Mouse (Mus musculus) neutrophil, adult 65 days (primary cell): ENCODE data around the gene Palld. TPM values are rescaled to one million over a fixed set of nuclear protein-coding genes. Genes with fewer than 3 reads are reported as not detected.

ENCODE experiments used
- total RNA-seq: library from RNA; stranded (reverse); gene quantifications from 2 replicates; pipeline ENCODE4 v1.2.4, GENCODE M21; 2023

Gene Palld
- total RNA-seq, result 0.63 and 0.98 TPM in 2 replicates

DNA sequence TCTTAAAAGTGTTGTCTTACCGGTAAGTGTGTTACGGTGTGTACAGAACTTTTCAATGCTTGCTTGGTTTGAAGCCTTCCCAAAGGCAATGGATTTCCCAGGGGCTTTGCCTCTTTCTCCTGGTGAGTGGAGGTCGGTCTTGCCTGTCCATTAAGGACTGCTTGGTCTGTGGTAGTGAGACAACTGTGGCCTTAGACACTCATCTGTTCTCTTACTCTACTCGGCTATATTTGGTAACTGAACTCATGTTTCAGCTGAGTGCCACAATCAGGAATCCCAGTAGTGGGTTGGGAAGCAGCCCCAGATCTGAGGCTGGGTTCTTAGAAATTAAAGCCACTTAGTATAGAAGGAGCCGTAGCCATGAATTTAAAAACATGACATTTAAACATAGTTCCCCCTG lies at the start of gene Palld:
Gene Palld, minus strand, starts transcription at position 170 of the 400 bp plus-strand sequence.

DNA sequence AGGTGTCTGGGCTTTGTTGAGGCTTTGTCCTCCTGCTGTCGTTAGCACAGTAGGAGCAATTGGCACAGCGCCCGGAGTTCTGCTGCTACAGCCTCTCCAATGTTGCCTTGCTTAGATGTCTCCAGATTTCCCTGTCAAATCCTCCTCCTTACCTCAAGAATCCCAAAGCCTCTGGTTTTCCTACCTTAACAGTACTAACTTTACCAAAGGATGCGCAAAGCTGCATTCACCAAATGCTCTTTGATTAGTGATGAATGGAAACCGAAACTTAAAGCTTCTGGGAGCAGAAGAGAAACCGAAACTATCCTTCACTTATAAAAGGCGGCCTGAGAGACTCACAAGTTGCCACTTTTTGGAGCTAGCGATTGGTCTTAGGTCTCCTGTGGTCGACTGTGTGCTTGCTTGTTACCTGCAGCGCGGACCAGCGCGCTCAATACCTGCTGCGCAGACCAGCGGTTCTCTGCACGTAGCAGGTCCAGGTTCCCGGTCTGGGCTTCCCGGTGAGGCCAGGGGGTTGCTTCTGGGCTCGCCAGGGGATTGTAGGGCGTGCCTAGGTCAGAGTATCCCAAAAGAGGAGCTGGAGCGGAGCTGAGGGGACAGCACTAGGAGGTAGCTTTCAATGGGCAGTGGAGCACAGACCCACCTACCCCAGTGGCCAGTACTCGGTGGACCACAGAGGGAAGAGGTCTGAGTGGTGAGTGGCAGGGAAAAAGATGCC lies 25.4 kb upstream of the Palld start, which contains the start of gene Ddx60:
Gene Ddx60, plus strand, starts transcription at position 311 of the 718 bp plus-strand sequence.

GRCm38 (mm10) chr8:61487597-61488156 lies 414.8 kb downstream of the Palld start, which contains the start of gene Cbr4:
Cbr4 (plus strand) TSS chr8:61487734.

Other genes with a start within 250 kb of the Palld start
- gene Ddx60, start 25.4 kb upstream of the Palld start, total RNA-seq, result 32.6 and 40.1 TPM in 2 replicates
- gene Anxa10, start 220.5 kb upstream of the Palld start, total RNA-seq, result not detected in 2 replicates